Mouse (Mus musculus) lung, embryonic 16.5 days (tissue): ENCODE data around the gene Prr7. TPM values are rescaled to one million over a fixed set of nuclear protein-coding genes. Genes with fewer than 3 reads are reported as not detected.

ENCODE experiments used
- ATAC-seq: fragments of 200-750 bp; cut with Nextera tagmentation; 2 replicates; pipeline ENCODE4 v1.8.0; 2017; ENCODE audit warnings: low read depth, mild to moderate bottlenecking, moderate library complexity
- H3K27ac ChIP-seq: fragments of 300-500 bp; sonication (generic); 2 replicates; pipeline ENCODE4 v1.5.1; 2014; ENCODE audit warnings: mild to moderate bottlenecking, control low read depth, low read length
- H3K27me3 ChIP-seq: fragments of 300-500 bp; sonication (generic); 2 replicates; pipeline ENCODE4 v1.6.1; 2014; ENCODE audit warnings: low read depth, low read length, mixed read lengths; ENCODE audit not compliant: control insufficient read depth, insufficient read depth
- H3K36me3 ChIP-seq: fragments of 300-500 bp; sonication (generic); 2 replicates; pipeline ENCODE4 v1.6.1; 2014; ENCODE audit warnings: low read length; ENCODE audit not compliant: control insufficient read depth, insufficient read depth
- H3K4me1 ChIP-seq: fragments of 300-500 bp; sonication (generic); replicated peaks from 2 replicates; pipeline ENCODE4 v1.6.1; 2014; ENCODE audit warnings: low read length, mixed read lengths; ENCODE audit not compliant: control insufficient read depth, insufficient read depth
- H3K4me2 ChIP-seq: fragments of 300-500 bp; sonication (generic); 2 replicates; pipeline ENCODE4 v1.6.1; 2014; ENCODE audit warnings: low read depth, low read length, control low read depth
- H3K4me3 ChIP-seq: fragments of 300-500 bp; sonication (generic); 2 replicates; pipeline ENCODE4 v1.5.1; 2014; ENCODE audit warnings: mild to moderate bottlenecking, low read length, control low read depth
- H3K9ac ChIP-seq: fragments of 300-500 bp; sonication (generic); 2 replicates; pipeline ENCODE4 v1.6.1; 2014; ENCODE audit warnings: low read length, control low read depth
- H3K9me3 ChIP-seq: fragments of 300-500 bp; sonication (generic); 2 replicates; pipeline ENCODE4 v1.6.1; 2016; ENCODE audit warnings: low read length; ENCODE audit not compliant: control insufficient read depth
- WGBS: fragments of 180-500 bp; shearing (Covaris S2); extraction: QIAGEN DNeasy Blood & Tissue Kit; methylation state at CpG from one replicate; pipeline ENCODE4 v1.1.7; 2014; 5-methylcytosine and 5-hydroxymethylcytosine counted together
- polyA plus RNA-seq: library from polyadenylated mRNA; unstranded; fragments of >200 nt; fragmentation: Nextera tagmentation; extraction: Ambion mirVana; gene quantifications from 2 replicates; pipeline ENCODE4 v1.2.1, GENCODE M21; 2015

Gene Prr7
- polyA plus RNA-seq, 1 experiment from 2014 or later: 0.46 TPM

DNA sequence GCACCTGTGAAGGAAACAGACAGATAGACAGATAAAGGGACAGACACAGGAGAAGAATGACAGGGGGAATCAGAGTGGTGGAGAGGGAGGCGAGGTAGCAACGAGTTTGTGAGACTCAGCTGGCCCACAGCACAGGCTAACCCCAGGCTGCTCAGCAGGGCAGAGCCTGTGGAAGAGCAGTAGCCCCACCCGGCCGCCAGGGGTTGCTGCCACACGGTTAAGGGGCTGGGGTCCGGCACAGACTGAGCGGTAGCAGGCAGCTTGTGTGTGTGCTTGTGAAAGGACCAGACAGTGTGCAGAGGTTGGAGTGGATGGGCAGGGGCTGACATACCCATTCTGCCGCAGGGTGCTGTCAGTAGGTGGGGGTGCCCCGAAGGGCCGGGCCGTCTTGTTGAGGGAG lies 43.8 kb downstream of the Prr7 start:
- no peak overlapping the region for H3K9ac ChIP-seq
- no peak overlapping the region for H3K4me3 ChIP-seq
- H3K4me1 ChIP-seq: peaks cover 29% of the 10 kb centered on the region
- H3K27me3 ChIP-seq: no peaks in the 10 kb centered on the region
- no peak overlapping the region for H3K27ac ChIP-seq
- H3K36me3 ChIP-seq: peaks cover 23% of the 10 kb centered on the region
- no peak for ATAC-seq
- H3K4me2 ChIP-seq: no peak overlapping the region
- 62% methylated on average over 11 of the region's 11 CpGs for WGBS
- no peaks in the 10 kb centered on the region for H3K9me3 ChIP-seq

DNA sequence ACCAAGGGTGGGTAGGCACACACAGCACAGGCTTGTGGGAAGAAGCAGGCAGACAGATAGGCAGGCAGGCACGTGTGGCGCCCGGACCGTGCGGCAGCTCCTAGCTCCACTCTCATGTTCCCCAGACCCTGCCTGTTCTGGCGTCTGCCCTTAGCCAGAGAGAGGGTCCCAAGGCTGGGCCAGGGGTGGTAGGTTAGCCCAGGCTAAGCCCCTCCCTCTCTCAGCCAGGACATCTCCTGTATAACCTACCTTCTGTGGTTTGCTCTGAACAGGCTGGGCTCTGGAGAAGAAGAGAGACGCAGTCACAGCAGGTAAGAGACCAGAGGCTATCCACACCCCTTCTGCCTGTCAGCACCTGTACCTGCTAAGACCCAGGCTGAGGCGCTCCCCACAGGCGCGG lies 44.5 kb downstream of the Prr7 start:
- Histone ChIP-seq H3K4me3 (no peak overlapping the region), H3K4me2 (no peak overlapping the region), H3K9me3 (no peaks in the 10 kb centered on the region), H3K9ac (no peak overlapping the region), H3K4me1 (peaks cover 29% of the 10 kb centered on the region), H3K36me3 (peaks cover 23% of the 10 kb centered on the region), H3K27ac (no peak overlapping the region), H3K27me3 (no peaks in the 10 kb centered on the region)
- no peak for ATAC-seq
- WGBS: 94% methylated on average over 10 of the region's 10 CpGs

DNA sequence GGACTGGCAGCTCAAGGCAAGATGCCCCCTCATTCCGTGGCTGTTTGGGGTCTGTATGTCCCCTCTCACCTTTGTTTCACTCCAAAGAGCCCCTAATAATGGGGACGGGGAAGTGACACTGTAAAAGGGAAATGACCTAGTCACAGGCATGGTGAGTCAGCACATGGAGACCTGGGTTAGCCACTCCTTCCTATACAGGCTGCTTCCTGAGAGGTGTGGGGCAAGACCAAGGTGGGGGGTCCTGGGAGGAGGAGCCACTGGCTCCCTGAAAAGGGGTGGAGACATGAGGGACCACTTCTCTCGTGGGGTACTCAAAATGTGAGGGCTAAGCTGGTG lies 46.2 kb downstream of the Prr7 start:
- peak; percentile 2 for ATAC-seq
- 27% methylated on average over 3 of the region's 3 CpGs for WGBS
- H3K36me3 ChIP-seq: peaks cover 21% of the 10 kb centered on the region
- H3K4me1 ChIP-seq: peaks cover 29% of the 10 kb centered on the region
- no peaks in the 10 kb centered on the region for H3K27me3 ChIP-seq
- no peaks in the 10 kb centered on the region for H3K9me3 ChIP-seq
- H3K9ac ChIP-seq: 0 out of 2 replicates have a peak overlapping the region, but pooled peaks have one; percentile 32
- peak overlapping the region; percentile 96; the same call in 1 of the 2 replicates for H3K27ac ChIP-seq
- H3K4me2 ChIP-seq: peak overlapping the region; percentile 66
- H3K4me3 ChIP-seq: peak overlapping the region; percentile 4; the same call in 1 of the 2 replicates

DNA sequence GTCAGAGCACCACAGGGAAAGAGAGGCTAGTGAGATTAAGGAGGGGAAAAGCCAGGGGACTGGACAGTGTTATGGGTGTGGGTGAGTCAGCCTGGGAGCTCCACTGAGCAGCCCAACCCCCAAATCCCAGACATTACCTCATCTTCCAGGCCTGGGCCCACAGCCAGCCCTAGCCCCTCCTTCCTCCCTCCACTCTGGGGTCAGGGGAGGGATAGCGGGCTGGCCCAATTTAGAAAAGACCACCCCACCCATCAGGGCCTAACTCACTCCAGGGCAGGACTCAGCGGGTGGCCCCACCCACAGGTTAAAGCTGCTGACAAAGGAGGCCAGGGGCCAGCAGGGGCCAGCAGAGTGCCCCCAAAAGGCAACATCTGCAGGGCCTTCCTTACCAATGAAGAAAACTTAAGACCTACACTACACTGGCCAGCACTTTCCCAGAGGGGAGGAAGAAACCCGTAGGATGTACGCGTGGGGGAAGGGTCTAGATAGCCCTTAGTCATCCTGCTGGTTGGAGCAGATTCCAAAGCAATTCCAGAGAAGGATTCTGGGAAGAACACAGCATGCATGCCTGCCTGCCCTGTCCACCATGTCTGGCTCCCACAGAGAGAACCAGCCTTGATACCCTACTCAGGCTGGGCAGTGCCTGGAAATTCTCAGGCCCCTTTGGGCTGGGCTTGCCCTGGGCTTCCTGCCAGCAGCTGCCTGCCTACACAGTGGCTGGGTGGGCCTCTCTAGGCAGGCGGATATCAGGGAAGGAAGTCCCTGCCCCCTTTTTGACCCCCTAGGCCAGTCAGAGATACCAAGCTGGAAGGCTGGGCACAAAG lies 46.8 kb downstream of the Prr7 start:
- Histone ChIP-seq H3K9me3 (no peaks in the 10 kb centered on the region), H3K9ac (peak overlapping the region; percentile 49), H3K27me3 (no peaks in the 10 kb centered on the region), H3K4me2 (peak overlapping the region; percentile 66), H3K27ac (peak overlapping the region; percentile 96), H3K36me3 (peaks cover 19% of the 10 kb centered on the region), H3K4me1 (peaks cover 29% of the 10 kb centered on the region), H3K4me3 (peak overlapping the region; percentile 63)
- peak; percentile 81 for ATAC-seq
- under 1% methylated on average over 6 of the region's 6 CpGs for WGBS

DNA sequence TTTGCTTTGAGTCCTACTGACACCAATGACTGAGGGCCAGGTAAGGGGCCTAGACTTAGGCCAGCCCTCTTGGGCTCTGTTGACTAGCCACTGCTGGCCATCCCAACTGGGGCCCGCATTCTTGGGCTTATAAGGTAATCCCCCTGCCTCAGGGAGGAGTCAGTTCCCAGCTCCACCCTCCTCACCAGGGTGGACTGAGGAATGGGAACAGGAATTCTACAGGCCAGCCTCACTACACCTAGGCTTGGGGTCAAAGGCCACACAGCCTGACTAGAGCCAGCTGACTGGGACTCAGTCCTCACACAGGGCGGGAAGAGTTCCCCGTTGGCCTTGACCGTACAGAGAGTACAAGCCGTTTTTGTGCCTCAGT lies 47.4 kb downstream of the Prr7 start:
- H3K4me3 ChIP-seq: peak overlapping the region; percentile 63
- peak overlapping the region; percentile 49 for H3K9ac ChIP-seq
- H3K9me3 ChIP-seq: no peaks in the 10 kb centered on the region
- H3K4me2 ChIP-seq: peak overlapping the region; percentile 66
- H3K27me3 ChIP-seq: no peaks in the 10 kb centered on the region
- H3K27ac ChIP-seq: peak overlapping the region; percentile 96
- 28% methylated on average over 5 of the region's 5 CpGs for WGBS
- ATAC-seq: peak; percentile 4; the same call in 1 of the 2 replicates
- H3K36me3 ChIP-seq: peaks cover 19% of the 10 kb centered on the region
- peaks cover 29% of the 10 kb centered on the region for H3K4me1 ChIP-seq

DNA sequence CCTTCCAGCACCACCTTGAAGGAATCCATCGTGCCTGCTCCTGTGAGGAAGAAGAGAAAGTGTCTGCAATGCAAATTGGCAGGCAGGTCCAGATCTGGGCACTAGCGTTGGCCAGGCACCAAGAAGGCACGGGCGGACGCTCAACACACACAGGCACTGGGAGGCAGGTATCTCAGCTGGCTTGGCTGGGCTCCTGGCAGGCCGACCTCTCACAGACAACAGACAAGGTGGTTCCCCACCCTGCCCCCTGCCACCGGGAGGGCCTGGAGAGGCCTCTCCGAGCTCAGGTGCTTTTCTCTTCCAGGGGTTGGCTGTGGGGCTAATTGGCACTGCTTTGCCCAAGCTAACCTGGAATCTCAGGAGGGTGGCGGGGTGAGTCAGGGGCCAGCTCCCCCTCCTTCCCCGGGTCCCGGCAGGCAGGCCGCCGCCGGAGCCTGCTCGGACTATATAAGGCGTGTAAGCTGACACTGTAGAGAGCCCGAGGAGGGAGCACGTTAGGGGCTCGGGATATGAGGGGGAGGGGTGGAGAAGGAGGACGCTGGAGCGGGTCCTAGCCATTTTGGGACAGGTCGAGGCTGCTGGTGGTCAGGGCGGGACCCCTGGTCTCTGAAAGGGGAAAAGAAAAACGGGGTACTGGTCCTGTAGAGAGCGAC lies 48.4 kb downstream of the Prr7 start:
- Histone ChIP-seq H3K4me1 (peaks cover 29% of the 10 kb centered on the region), H3K36me3 (peaks cover 11% of the 10 kb centered on the region), H3K27me3 (no peaks in the 10 kb centered on the region), H3K9ac (peak overlapping the region; percentile 74), H3K4me2 (peak overlapping the region; percentile 66), H3K9me3 (no peaks in the 10 kb centered on the region), H3K4me3 (peak overlapping the region; percentile 63), H3K27ac (peak overlapping the region; percentile 96)
- under 1% methylated on average over 25 of the region's 25 CpGs for WGBS
- ATAC-seq: peak; percentile 58

GRCm38 (mm10) chr13:55513111-55513748 lies 49.2 kb downstream of the Prr7 start, which contains the start of gene Pdlim7:
Gene Pdlim7, minus strand, starts transcription at chr13:55513676.
- Histone ChIP-seq H3K36me3 (peaks cover 8% of the 10 kb centered on the region), H3K4me3 (peak within 1 kb of the TSS; percentile 63), H3K4me2 (peak within 1 kb of the TSS; percentile 66), H3K27ac (peak within 1 kb of the TSS; percentile 96), H3K9me3 (no peaks in the 10 kb centered on the region), H3K27me3 (no peaks in the 10 kb centered on the region; the same call in 1 of the 2 replicates), H3K4me1 (peaks cover 29% of the 10 kb centered on the region), H3K9ac (peak within 1 kb of the TSS; percentile 74)
- peak; percentile 69 for ATAC-seq
- WGBS: under 1% methylated on average over 53 of the region's 55 CpGs

GRCm38 (mm10) chr13:55513828-55514227 lies 49.8 kb downstream of the Prr7 start:
- WGBS: 36% methylated on average over 9 of the region's 9 CpGs

DNA sequence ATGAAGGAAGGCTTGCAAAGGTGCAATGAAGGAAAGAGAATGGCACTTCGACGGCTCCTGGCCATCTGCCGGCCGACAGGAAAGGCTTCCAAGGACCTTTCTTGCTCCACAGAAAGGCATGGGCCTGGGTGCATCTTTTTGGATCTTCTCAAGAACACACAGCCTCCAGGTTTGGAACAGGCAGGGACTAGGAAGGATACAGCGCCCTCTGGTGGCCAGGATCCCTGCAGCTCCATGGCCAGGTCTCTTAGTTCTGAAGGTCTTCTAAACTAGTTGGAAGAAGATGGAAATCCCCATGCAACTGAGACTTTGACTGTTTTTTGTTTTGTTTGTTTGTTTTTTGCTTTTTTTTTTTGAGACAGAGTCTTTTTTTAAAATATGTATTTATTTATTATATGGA lies 52.9 kb downstream of the Prr7 start:
- no peak for ATAC-seq
- H3K4me1 ChIP-seq: peaks cover 7% of the 10 kb centered on the region
- H3K27ac ChIP-seq: no peak overlapping the region
- no peaks in the 10 kb centered on the region for H3K9me3 ChIP-seq
- H3K27me3 ChIP-seq: no peaks in the 10 kb centered on the region; the same call in 1 of the 2 replicates
- no peaks in the 10 kb centered on the region for H3K36me3 ChIP-seq
- 6% methylated on average over 5 of the region's 5 CpGs for WGBS
- no peak overlapping the region for H3K9ac ChIP-seq
- H3K4me3 ChIP-seq: no peak overlapping the region
- H3K4me2 ChIP-seq: no peak overlapping the region

More at GRCm38 (mm10) chr13:55513828-55514227, 49.8 kb downstream of the Prr7 start:
- Histone ChIP-seq H3K27ac (no peak overlapping the region), H3K4me3 (peak overlapping the region; percentile 63), H3K9ac (no peak overlapping the region), H3K9me3 (no peaks in the 10 kb centered on the region), H3K36me3 (peaks cover 3% of the 10 kb centered on the region), H3K27me3 (no peaks in the 10 kb centered on the region; the same call in 1 of the 2 replicates), H3K4me1 (peaks cover 29% of the 10 kb centered on the region), H3K4me2 (peak overlapping the region; percentile 66)
- no peak for ATAC-seq
